11 mouse cellular contexts compared by ENCODE assay signal in genomic region chr14:73445508-73446256, GRCm38 (mm10).
DNase-seq lines count a peak whose midpoint lies in the region; ATAC-seq and TF ChIP-seq lines count a peak whose summit lies in the region.
"Had no signal": no experiment of that assay in that cellular context is flagged by ENCODE, and none has a peak within 500 bp of the region (broad histone marks: within the 10 kb centered on the region; RNA-seq: fewer than 3 reads in every experiment).

No protein-coding gene starts in this region.

- WGBS in liver, postnatal 0 days (ENCODE audit: insufficient replicate concordance) = 43% methylated on average over 6 of the region's 6 CpGs

- TF ChIP-seq CTCF in liver, postnatal 0 days (IDR thresholded peaks at IDR 0.05; ENCODE audit: low read depth) = no peak

- H3K9me3 ChIP-seq in liver, postnatal 0 days (ENCODE audit: low read length) = no peaks in the 10 kb centered on the region

- peak; percentile 27 to 76 for DNase-seq in urinary bladder, adult 18-20 months (ENCODE audit: low spot score in 2 of 2)
- no peak for DNase-seq in urinary bladder, postnatal 10 days (ENCODE audit: low spot score)
- peak; percentile 81 to 93 for DNase-seq in kidney, adult 8-10 months
- no peak for DNase-seq in liver, postnatal 0 days
- DNase-seq in left cerebral cortex, adult 8-10 months (ENCODE audit: low spot score in 2 of 2) = no peak
- no peak for DNase-seq in layer of hippocampus, postnatal 10 days (ENCODE audit: low spot score in 2 of 2)
- DNase-seq in left cerebral cortex, postnatal 10 days (ENCODE audit: extremely low spot score in 1 of 2, low spot score in 2 of 2) = no peak
- DNase-seq in adrenal gland, adult 2 months = no peak
- DNase-seq: cerebellum, adult 9-10 months; gastrocnemius, postnatal 10 days had no signal

- intact Hi-C loops in left cerebral cortex, postnatal 10 days (cut with DNase I) = no loop called here

- H3K27ac ChIP-seq in liver, postnatal 0 days (ENCODE audit: low read depth) = peak overlapping the region; percentile 49
- H3K27ac ChIP-seq: left cerebral cortex, adult 2 months had no signal

- H3K4me2 ChIP-seq in liver, postnatal 0 days (ENCODE audit: low read depth, low read length) = peak overlapping the region; percentile 42; the same call in 1 of the 2 replicates

- H3K4me1 ChIP-seq in liver, postnatal 0 days (ENCODE audit: insufficient read depth) = peaks cover 21% of the 10 kb centered on the region

- H3K36me3 ChIP-seq in liver, postnatal 0 days (replicated peaks; ENCODE audit: insufficient read depth, low read length) = no peaks in the 10 kb centered on the region

- no peak for TF ChIP-seq EP300 in liver, postnatal 0 days (IDR thresholded peaks at IDR 0.05; ENCODE audit: low read depth)

- no peak overlapping the region for H3K4me3 ChIP-seq in liver, postnatal 0 days (ENCODE audit: low read depth, low read length)
- H3K4me3 ChIP-seq: left cerebral cortex, adult 2 months had no signal

- no peak overlapping the region for H3K9ac ChIP-seq in liver, postnatal 0 days (replicated peaks)

- no peaks in the 10 kb centered on the region for H3K27me3 ChIP-seq in liver, postnatal 0 days (ENCODE audit: insufficient read depth, low read length)

- ATAC-seq in liver, postnatal 0 days = peak; percentile 33

Comparison
In these comparisons a context has a peak if more than half of its experiments do, and no peak if none do; other contexts are left out.
1. DNase-seq: peak in urinary bladder, adult 18-20 months (2 of 2) and kidney, adult 8-10 months (2 of 2); none in urinary bladder, postnatal 10 days (single experiment), liver, postnatal 0 days (single experiment), left cerebral cortex, adult 8-10 months (0 of 2), layer of hippocampus, postnatal 10 days (0 of 2), left cerebral cortex, postnatal 10 days (0 of 2) and adrenal gland, adult 2 months (single experiment).